Mouse (Mus musculus): ENCODE measurements around the gene Inafm2. TPM values are rescaled to one million over a fixed set of nuclear protein-coding genes. Genes with fewer than 3 reads are reported as not detected.

Inafm2 gene
- polyA plus RNA-seq, 2 experiments = 5.0 to 18.3 TPM

DNA sequence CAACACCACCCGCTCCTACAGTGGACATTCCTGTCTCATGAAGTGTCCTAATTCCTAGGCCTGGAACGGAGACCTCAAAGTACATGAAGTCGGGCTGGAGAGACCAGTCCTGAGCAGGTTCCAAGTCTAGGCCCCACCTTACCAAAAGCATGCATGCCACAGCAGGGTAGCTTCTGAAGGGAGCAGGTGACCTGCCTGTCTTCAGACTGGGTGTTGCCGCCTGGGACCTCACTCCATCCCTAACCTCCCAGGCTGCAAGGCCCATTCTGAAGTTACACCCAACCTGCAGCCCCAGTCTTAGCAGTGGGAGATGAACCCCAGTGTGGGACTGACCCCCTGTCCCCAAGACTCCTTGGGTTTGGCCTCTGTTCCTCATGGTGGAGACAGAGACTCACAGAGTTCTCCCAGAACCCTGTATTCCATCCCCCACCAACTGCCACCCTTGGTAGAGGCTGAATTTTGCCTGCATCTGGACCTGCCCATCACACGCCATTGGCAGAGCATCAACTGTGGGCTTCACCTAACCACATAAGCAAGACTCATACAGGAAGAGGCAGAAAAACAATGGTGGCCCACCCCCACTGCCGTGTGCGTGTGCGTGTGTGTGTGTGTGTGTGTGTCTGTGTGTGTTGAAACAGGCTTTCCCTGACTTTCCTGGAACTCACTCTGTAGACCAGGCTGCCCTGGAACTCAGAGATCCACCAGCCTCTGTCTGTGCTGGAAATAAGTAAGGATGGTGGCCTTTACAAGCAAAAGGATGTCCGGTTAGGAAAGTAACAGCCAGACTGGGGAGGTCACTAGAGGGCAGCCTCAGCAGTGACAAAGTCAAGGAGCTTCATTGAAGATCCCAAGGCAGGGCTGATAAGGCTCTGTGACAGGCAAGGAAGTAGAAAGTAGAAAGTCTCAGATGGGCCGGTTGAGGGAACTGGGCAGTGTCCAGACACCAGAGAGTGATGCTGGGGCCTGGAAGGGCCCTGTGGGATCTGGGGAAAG, 20.8 kb downstream of the Inafm2 start:
- no peak overlapping the region for H3K4me3 ChIP-seq (ENCODE audit: insufficient read depth in 1 of 2, low read depth in 2 of 2, low read length in 2 of 2)
- 64% methylated on average over 10 of the region's 10 CpGs for WGBS (ENCODE audit: insufficient replicate concordance)
- H3K36me3 ChIP-seq (replicated peaks; ENCODE audit: control insufficient read depth, insufficient read depth, low read depth) = no peaks in the 10 kb centered on the region
- TF ChIP-seq EP300 (IDR thresholded peaks at IDR 0.05; ENCODE audit: low read depth) (no peak), CTCF (IDR thresholded peaks at IDR 0.05; ENCODE audit: low read depth) (peak; percentile 46)
- no peaks in the 10 kb centered on the region for H3K27me3 ChIP-seq (ENCODE audit: control insufficient read depth, insufficient read depth, low read length)
- no peak for ATAC-seq (ENCODE audit: insufficient read depth)
- H3K4me1 ChIP-seq (replicated peaks; ENCODE audit: control insufficient read depth in 2 of 2, insufficient read depth in 2 of 2, low read length in 1 of 2) = peaks cover 15 to 20% of the 10 kb centered on the region in 2 experiments
- no peak for DNase-seq (ENCODE audit: low read depth in 3 of 3, low spot score in 3 of 3)
- no peaks in the 10 kb centered on the region for H3K9me3 ChIP-seq (ENCODE audit: control insufficient read depth, low read length)
- no peak overlapping the region for H3K27ac ChIP-seq
- H3K4me2 ChIP-seq (ENCODE audit: low read depth) = no peak overlapping the region
- no peak overlapping the region for H3K9ac ChIP-seq (replicated peaks)

DNA sequence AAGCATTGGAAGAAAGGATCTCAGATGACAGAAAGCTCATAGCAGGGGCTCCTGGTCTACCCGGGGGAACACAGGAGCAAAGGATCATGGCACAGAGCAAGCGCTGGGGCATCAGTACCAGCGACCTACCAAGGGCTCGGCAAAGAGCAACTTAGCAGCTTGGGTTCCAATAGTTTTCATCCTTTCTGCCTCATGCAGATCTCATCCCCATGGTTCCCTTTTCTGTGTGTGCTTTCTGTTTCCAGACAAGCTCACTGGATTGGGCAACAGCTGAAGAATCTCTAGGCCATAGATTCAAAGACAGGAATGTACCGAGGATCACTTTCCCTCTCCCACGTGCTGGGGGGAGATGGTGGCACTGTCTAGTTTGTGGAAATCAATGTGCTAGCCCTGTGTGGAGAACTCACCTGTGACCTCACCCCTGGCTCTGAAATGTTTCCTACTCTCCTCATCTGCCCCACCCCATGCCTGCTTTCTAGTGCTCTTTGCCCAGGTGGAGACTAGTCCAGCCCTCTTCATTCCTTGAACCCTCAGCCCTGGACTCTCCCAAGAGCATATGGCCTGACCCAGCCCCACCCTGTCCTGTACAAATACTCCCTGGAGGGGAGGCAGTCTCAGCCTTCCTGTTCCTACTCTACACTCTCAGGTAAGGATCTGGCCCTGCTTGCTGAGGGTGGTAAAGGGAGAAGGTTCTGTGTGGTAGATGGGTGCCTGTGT, 26.8 kb downstream of the Inafm2 start, which contains the start of gene Phgr1:
Phgr1 (plus strand) TSS at position 612 of the 717 bp plus-strand sequence.
- Histone ChIP-seq H3K9ac (replicated peaks) (no peak within 1 kb of the TSS), H3K27me3 (ENCODE audit: control insufficient read depth, insufficient read depth, low read length) (no peaks in the 10 kb centered on the region), H3K36me3 (replicated peaks; ENCODE audit: control insufficient read depth, insufficient read depth, low read depth) (no peaks in the 10 kb centered on the region), H3K4me3 (ENCODE audit: insufficient read depth in 1 of 2, low read depth in 2 of 2, low read length in 2 of 2) (no peak within 1 kb of the TSS), H3K4me2 (ENCODE audit: low read depth) (no peak within 1 kb of the TSS), H3K4me1 (replicated peaks; ENCODE audit: control insufficient read depth in 2 of 2, insufficient read depth in 2 of 2, low read length in 1 of 2) (no peaks in the 10 kb centered on the region), H3K9me3 (ENCODE audit: control insufficient read depth, low read length) (no peaks in the 10 kb centered on the region), H3K27ac (no peak within 1 kb of the TSS)
- no peak for ATAC-seq (ENCODE audit: insufficient read depth)
- WGBS (ENCODE audit: insufficient replicate concordance) = 66% methylated on average over 6 of the region's 6 CpGs
- no peak for DNase-seq (ENCODE audit: low read depth in 3 of 3, low spot score in 3 of 3)
- no peak for TF ChIP-seq EP300 (IDR thresholded peaks at IDR 0.05; ENCODE audit: low read depth)
- no peak for TF ChIP-seq CTCF (IDR thresholded peaks at IDR 0.05; ENCODE audit: low read depth)

DNA sequence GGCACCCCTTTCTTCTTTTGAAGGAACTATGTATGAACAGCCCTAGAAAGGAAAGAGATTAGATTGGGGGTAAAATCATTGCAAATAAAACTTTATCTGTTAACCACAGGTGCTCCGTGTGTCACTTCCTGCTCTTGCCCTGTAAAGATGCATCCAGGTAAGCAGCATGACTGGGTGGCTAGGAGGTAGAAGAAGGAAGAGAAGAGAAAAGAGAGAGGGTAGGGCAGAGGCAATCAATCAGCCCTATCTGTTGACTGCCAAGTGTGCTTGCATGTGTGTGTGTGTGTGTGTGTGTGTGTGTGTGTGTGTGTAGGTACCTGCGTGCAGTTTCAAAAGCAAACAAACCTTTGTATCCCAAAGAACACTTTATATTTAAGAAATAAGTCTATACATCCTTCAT, 29.0 kb downstream of the Inafm2 start:
- Histone ChIP-seq H3K27ac (no peak overlapping the region), H3K27me3 (ENCODE audit: control insufficient read depth, insufficient read depth, low read length) (no peaks in the 10 kb centered on the region; the same call in 1 of the 2 replicates), H3K36me3 (replicated peaks; ENCODE audit: control insufficient read depth, insufficient read depth, low read depth) (no peaks in the 10 kb centered on the region), H3K4me2 (ENCODE audit: low read depth) (no peak overlapping the region), H3K4me3 (ENCODE audit: insufficient read depth in 1 of 2, low read depth in 2 of 2, low read length in 2 of 2) (no peak overlapping the region), H3K9ac (replicated peaks) (no peak overlapping the region), H3K4me1 (replicated peaks; ENCODE audit: control insufficient read depth in 2 of 2, insufficient read depth in 2 of 2, low read length in 1 of 2) (peaks cover 3 to 4% of the 10 kb centered on the region in 2 experiments; a peak in 3 of 4 replicates), H3K9me3 (ENCODE audit: control insufficient read depth, low read length) (no peaks in the 10 kb centered on the region)
- WGBS (ENCODE audit: insufficient replicate concordance) = 56% methylated on average over 2 of the region's 2 CpGs
- TF ChIP-seq CTCF (IDR thresholded peaks at IDR 0.05; ENCODE audit: low read depth) (no peak), EP300 (IDR thresholded peaks at IDR 0.05; ENCODE audit: low read depth) (no peak)
- ATAC-seq (ENCODE audit: insufficient read depth) = no peak
- no peak for DNase-seq (ENCODE audit: low read depth in 3 of 3, low spot score in 3 of 3)

DNA sequence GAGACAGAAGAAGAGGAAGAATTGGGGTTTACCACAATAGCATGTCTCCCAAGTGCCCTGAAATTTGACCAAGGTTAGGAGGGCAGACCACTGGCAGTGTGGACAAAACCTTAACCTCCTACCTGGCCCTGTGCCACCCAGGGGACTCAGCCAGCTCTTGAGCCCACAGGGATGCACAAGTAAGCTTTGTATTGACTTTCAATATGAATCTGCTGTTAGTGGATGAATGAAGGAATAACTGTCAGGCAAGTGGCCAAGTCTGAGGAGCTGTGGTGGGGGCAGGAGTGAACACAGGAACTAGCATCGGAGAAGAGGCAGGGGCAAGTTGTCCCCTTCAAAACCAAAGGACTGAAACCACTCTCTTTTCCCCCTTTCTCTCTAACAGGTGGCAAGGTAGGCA, 29.8 kb downstream of the Inafm2 start:
- Histone ChIP-seq H3K36me3 (replicated peaks; ENCODE audit: control insufficient read depth, insufficient read depth, low read depth) (no peaks in the 10 kb centered on the region), H3K27ac (no peak overlapping the region), H3K9me3 (ENCODE audit: control insufficient read depth, low read length) (no peaks in the 10 kb centered on the region), H3K4me1 (replicated peaks; ENCODE audit: control insufficient read depth in 2 of 2, insufficient read depth in 2 of 2, low read length in 1 of 2) (peaks cover 3 to 6% of the 10 kb centered on the region in 2 experiments; a peak in 3 of 4 replicates), H3K4me2 (ENCODE audit: low read depth) (no peak overlapping the region), H3K27me3 (ENCODE audit: control insufficient read depth, insufficient read depth, low read length) (peaks cover 3% of the 10 kb centered on the region), H3K4me3 (ENCODE audit: insufficient read depth in 1 of 2, low read depth in 2 of 2, low read length in 2 of 2) (no peak overlapping the region), H3K9ac (replicated peaks) (no peak overlapping the region)
- TF ChIP-seq CTCF (IDR thresholded peaks at IDR 0.05; ENCODE audit: low read depth) (no peak), EP300 (IDR thresholded peaks at IDR 0.05; ENCODE audit: low read depth) (no peak)
- no peak for DNase-seq (ENCODE audit: low read depth in 3 of 3, low spot score in 3 of 3)
- ATAC-seq (ENCODE audit: insufficient read depth) = no peak
- WGBS (ENCODE audit: insufficient replicate concordance) = 46% methylated on average over 1 of the region's 1 CpGs

DNA sequence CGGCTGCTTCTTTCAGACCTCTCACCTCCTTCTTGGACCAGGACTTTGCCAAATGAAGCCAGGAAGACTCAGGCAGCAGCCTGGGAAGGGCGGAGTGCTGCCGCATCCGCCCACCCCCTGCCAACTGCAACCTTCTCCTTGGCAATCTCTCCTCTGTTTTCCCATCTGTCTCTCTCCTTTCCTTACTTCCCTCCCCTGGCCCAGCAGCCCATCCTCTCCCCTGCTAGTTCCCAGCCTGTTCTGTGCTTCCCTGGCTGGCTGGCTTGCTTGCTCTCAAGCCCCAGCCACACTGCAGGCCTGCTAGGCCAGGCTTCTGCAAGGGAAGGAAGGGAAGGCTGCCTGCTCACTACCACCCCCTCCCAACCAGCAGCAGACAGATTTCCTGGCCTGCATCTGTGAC, 30.3 kb downstream of the Inafm2 start:
- Histone ChIP-seq H3K27ac (no peak overlapping the region), H3K36me3 (replicated peaks; ENCODE audit: control insufficient read depth, insufficient read depth, low read depth) (no peaks in the 10 kb centered on the region), H3K27me3 (ENCODE audit: control insufficient read depth, insufficient read depth, low read length) (peaks cover 7% of the 10 kb centered on the region), H3K4me1 (replicated peaks; ENCODE audit: control insufficient read depth in 2 of 2, insufficient read depth in 2 of 2, low read length in 1 of 2) (peaks cover 3 to 6% of the 10 kb centered on the region in 2 experiments; a peak in 3 of 4 replicates), H3K4me3 (ENCODE audit: insufficient read depth in 1 of 2, low read depth in 2 of 2, low read length in 2 of 2) (no peak overlapping the region), H3K4me2 (ENCODE audit: low read depth) (no peak overlapping the region), H3K9ac (replicated peaks) (no peak overlapping the region), H3K9me3 (ENCODE audit: control insufficient read depth, low read length) (no peaks in the 10 kb centered on the region)
- DNase-seq (ENCODE audit: low read depth in 3 of 3, low spot score in 3 of 3) (no peak), ATAC-seq (ENCODE audit: insufficient read depth) (no peak)
- TF ChIP-seq EP300 (IDR thresholded peaks at IDR 0.05; ENCODE audit: low read depth) (no peak), CTCF (IDR thresholded peaks at IDR 0.05; ENCODE audit: low read depth) (no peak)
- 65% methylated on average over 4 of the region's 4 CpGs for WGBS (ENCODE audit: insufficient replicate concordance)

Data from liver, embryonic 14.5 days (tissue).